Mouse (Mus musculus) heart, embryonic 13.5 days (tissue): ENCODE data around the gene Nup88. TPM values are rescaled to one million over a fixed set of nuclear protein-coding genes. Genes with fewer than 3 reads are reported as not detected.

Source experiments
- ATAC-seq: fragments of 200-750 bp; cut with Nextera tagmentation; 2 replicates; pipeline ENCODE4 v1.8.0; 2017; ENCODE audit warnings: moderate TSS enrichment; ENCODE audit not compliant: insufficient number of reproducible peaks, low FRiP score, low TSS enrichment; ENCODE audit errors: extremely low read depth
- H3K27ac ChIP-seq: fragments of 300-500 bp; sonication (generic); replicated peaks from 2 replicates; pipeline ENCODE4 v1.5.1; 2015; ENCODE audit warnings: moderate library complexity, mild to moderate bottlenecking, inconsistent platforms
- H3K27me3 ChIP-seq: fragments of 300-500 bp; sonication (generic); replicated peaks from 2 replicates; pipeline ENCODE4 v1.6.1; 2015; ENCODE audit warnings: mild to moderate bottlenecking, inconsistent platforms
- H3K36me3 ChIP-seq: fragments of 300-500 bp; sonication (generic); 2 replicates; pipeline ENCODE4 v1.6.1; 2015; ENCODE audit warnings: mild to moderate bottlenecking, inconsistent platforms
- H3K4me1 ChIP-seq: fragments of 300-500 bp; sonication (generic); 2 replicates; pipeline ENCODE4 v1.6.1; 2015; ENCODE audit warnings: inconsistent platforms
- H3K4me2 ChIP-seq: fragments of 300-500 bp; sonication (generic); 2 replicates; pipeline ENCODE4 v1.6.1; 2015; ENCODE audit warnings: inconsistent platforms, mild to moderate bottlenecking, moderate library complexity
- H3K4me3 ChIP-seq: fragments of 300-500 bp; sonication (generic); 2 replicates; pipeline ENCODE4 v1.5.1; 2015; ENCODE audit warnings: moderate library complexity, mild to moderate bottlenecking, inconsistent platforms
- H3K9ac ChIP-seq: fragments of 300-500 bp; sonication (generic); 2 replicates; pipeline ENCODE4 v1.6.1; 2015; ENCODE audit warnings: inconsistent platforms, mild to moderate bottlenecking, moderate library complexity
- H3K9me3 ChIP-seq: fragments of 300-500 bp; sonication (generic); 2 replicates; pipeline ENCODE4 v1.6.1; 2016; ENCODE audit warnings: inconsistent platforms
- WGBS: fragments of 180-500 bp; shearing (Covaris S2); methylation state at CpG from one replicate; pipeline ENCODE4 v1.1.7; 2015; ENCODE audit warnings: mixed read lengths; 5-methylcytosine and 5-hydroxymethylcytosine counted together
- polyA plus RNA-seq: library from polyadenylated mRNA; unstranded; fragments of >200 nt; fragmentation: Nextera tagmentation; extraction: Ambion mirVana; gene quantifications from 2 replicates; pipeline ENCODE4 v1.2.1, GENCODE M21; 2015

Nup88 gene
- polyA plus RNA-seq, 1 experiment from 2014 or later: 101 TPM

DNA sequence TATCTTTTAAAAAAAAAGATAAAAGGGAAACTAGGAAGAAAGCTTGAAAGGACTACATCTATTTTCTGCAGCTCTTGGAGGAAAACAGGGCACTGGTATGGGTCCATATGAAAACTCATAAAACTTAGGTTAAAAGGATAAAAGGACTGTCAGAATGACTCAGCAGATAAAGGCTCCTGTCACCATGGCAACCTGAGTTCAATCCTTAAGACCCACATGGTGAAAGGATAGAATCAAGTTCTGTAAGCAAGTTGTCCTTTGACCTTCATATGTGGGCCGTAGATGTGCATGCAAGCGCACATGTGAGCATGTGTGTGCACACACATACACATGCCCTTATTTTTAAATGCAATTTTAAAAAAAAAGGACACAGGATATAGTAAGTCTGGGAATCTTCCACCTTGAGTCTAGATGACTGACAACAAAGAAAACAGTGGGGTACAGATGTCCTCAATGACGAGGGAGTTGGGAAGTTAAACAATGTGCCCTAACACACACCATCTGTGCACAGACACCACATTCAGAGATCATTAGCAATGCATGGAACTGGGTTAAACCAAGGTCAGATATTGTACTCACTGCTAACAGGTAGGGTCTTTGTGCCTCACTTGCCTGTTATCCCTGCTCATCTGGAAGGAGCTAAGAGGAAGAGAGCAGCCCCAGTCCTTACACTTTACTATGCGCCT, 5.4 kb downstream of the Nup88 start:
- 88% methylated on average over 4 of the region's 4 CpGs for WGBS
- no peaks in the 10 kb centered on the region for H3K9me3 ChIP-seq
- H3K36me3 ChIP-seq: peaks cover 78% of the 10 kb centered on the region
- no peaks in the 10 kb centered on the region for H3K27me3 ChIP-seq
- H3K4me2 ChIP-seq: no peak overlapping the region
- peaks cover 13% of the 10 kb centered on the region for H3K4me1 ChIP-seq
- no peak overlapping the region for H3K9ac ChIP-seq
- no peak for ATAC-seq
- H3K27ac ChIP-seq: no peak overlapping the region
- H3K4me3 ChIP-seq: no peak overlapping the region

DNA sequence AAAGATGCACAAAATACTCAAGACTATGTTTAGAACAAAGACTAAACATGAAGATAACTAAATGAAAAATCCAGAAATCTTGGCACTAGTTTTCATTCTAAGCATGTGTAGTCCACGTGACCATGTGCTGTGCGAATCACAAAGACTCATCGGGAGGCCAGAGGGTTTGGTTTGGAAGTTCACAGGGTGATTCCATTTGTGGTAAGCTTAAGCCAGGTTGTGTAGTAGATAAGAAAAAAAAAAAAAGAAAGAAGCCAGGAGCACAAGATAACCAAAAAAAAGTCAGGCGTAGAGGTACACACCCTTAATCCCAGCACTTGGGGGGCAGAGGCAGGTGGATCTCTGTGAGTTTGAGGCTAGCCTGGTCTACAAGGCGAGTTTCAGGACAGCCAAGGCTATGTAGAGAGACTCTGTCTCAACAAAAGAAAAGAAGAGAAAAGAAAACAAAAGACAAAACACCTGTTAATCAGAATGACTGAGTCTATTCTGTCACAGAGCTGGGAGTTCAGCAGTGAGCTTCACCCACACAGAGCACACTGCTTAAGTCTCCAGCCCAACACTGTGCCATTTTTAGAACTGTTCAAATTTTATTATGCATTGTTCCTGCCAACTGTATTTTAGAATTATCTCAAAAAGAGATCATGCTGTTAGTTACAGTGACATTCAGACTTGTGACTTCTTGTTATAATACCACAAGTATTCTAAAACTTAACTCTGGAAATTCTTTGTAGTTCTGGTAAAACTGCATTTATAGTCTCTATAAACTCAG, 8.8 kb downstream of the Nup88 start:
- no peak for ATAC-seq

GRCm38 (mm10) chr11:70954711-70955110, 15.1 kb downstream of the Nup88 start:
- H3K27me3 ChIP-seq: no peaks in the 10 kb centered on the region
- 90% methylated on average over 4 of the region's 4 CpGs for WGBS
- no peak overlapping the region for H3K27ac ChIP-seq
- no peaks in the 10 kb centered on the region for H3K9me3 ChIP-seq
- H3K9ac ChIP-seq: no peak overlapping the region
- no peak overlapping the region for H3K4me3 ChIP-seq
- H3K36me3 ChIP-seq: peaks cover 97% of the 10 kb centered on the region
- no peaks in the 10 kb centered on the region for H3K4me1 ChIP-seq
- H3K4me2 ChIP-seq: no peak overlapping the region
- no peak for ATAC-seq

More for the DNA sequence above, 8.8 kb downstream of the Nup88 start:
- Histone ChIP-seq H3K36me3 (peaks cover 97% of the 10 kb centered on the region), H3K4me2 (no peak overlapping the region), H3K4me3 (no peak overlapping the region), H3K9me3 (no peaks in the 10 kb centered on the region), H3K9ac (no peak overlapping the region), H3K27me3 (no peaks in the 10 kb centered on the region), H3K4me1 (no peaks in the 10 kb centered on the region; the same call in 1 of the 2 replicates), H3K27ac (no peak overlapping the region)
- WGBS: 86% methylated on average over 5 of the region's 5 CpGs

- Histone ChIP-seq H3K27me3 (no peaks in the 10 kb centered on the region), H3K4me1 (no peaks in the 10 kb centered on the region), H3K27ac (no peak overlapping the region), H3K4me3 (no peak overlapping the region), H3K4me2 (no peak overlapping the region), H3K9ac (no peak overlapping the region), H3K9me3 (no peaks in the 10 kb centered on the region), H3K36me3 (peaks cover 95% of the 10 kb centered on the region)
- no peak for ATAC-seq
- 89% methylated on average over 4 of the region's 4 CpGs for WGBS
Measured at GRCm38 (mm10) chr11:70944935-70945817, 24.6 kb downstream of the Nup88 start.

GRCm38 (mm10) chr11:70943651-70944050, 26.1 kb downstream of the Nup88 start:
- Histone ChIP-seq H3K36me3 (peaks cover 95% of the 10 kb centered on the region), H3K4me3 (no peak overlapping the region), H3K4me1 (no peaks in the 10 kb centered on the region), H3K27ac (no peak overlapping the region), H3K9ac (no peak overlapping the region), H3K4me2 (no peak overlapping the region), H3K9me3 (no peaks in the 10 kb centered on the region), H3K27me3 (no peaks in the 10 kb centered on the region)
- WGBS: 88% methylated on average over 7 of the region's 7 CpGs
- ATAC-seq: no peak

GRCm38 (mm10) chr11:70942596-70942995, 27.2 kb downstream of the Nup88 start:
- Histone ChIP-seq H3K36me3 (peaks cover 95% of the 10 kb centered on the region), H3K4me2 (no peak overlapping the region), H3K27ac (no peak overlapping the region), H3K4me1 (no peaks in the 10 kb centered on the region), H3K9ac (no peak overlapping the region), H3K4me3 (no peak overlapping the region), H3K27me3 (no peaks in the 10 kb centered on the region), H3K9me3 (no peaks in the 10 kb centered on the region)
- WGBS: 77% methylated on average over 1 of the region's 1 CpGs
- ATAC-seq: no peak

DNA sequence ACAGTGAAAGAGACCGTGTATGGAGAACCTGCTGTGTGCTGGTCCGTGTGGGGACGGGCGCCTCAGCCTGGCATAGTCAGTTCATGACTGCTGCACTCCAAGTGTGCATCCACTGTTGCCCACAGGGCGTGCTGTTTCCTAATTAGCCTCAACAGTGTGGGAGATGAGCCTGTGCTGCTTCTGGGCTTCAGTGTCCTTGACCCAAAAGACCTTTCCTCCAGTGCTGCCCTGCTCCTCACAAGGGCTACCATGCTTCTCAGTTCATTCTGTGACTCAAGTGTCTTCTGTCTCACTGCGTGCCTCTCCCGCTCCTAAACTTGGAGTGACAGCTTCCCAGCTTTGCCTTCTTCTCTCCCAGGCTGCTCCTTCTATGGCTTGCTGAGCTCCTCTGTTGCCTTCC, 34.5 kb downstream of the Nup88 start:
- Histone ChIP-seq H3K27ac (no peak overlapping the region), H3K4me1 (no peaks in the 10 kb centered on the region), H3K27me3 (no peaks in the 10 kb centered on the region), H3K4me2 (no peak overlapping the region), H3K36me3 (peaks cover 89% of the 10 kb centered on the region), H3K4me3 (no peak overlapping the region), H3K9me3 (no peaks in the 10 kb centered on the region), H3K9ac (no peak overlapping the region)
- 89% methylated on average over 7 of the region's 7 CpGs for WGBS
- ATAC-seq: no peak

DNA sequence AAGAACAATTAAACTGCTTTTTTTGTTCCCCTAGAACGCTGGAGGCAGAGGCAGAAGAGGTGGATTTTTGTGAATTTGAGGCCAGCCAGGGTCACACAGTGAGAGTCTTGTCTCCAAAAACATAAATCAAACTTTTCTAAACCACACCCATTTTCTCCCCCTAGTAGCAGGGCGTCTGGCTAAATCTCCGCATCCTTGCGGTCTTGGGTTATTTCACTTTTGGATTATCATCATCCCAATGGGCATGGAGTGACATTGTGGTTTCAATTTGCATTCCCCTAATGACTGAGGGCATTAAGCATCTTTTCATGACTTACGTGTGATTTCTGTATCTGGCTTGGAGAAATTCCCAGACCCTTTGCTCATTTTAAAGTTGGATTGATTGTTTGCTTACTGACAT, 38.3 kb downstream of the Nup88 start:
- Histone ChIP-seq H3K36me3 (peaks cover 81% of the 10 kb centered on the region), H3K9me3 (no peaks in the 10 kb centered on the region), H3K27me3 (no peaks in the 10 kb centered on the region), H3K9ac (no peak overlapping the region), H3K4me1 (no peaks in the 10 kb centered on the region), H3K4me3 (no peak overlapping the region), H3K4me2 (no peak overlapping the region), H3K27ac (no peak overlapping the region)
- no peak for ATAC-seq
- WGBS: 89% methylated on average over 5 of the region's 5 CpGs

GRCm38 (mm10) chr11:70919524-70919923, 50.2 kb downstream of the Nup88 start:
- H3K4me1 ChIP-seq: no peaks in the 10 kb centered on the region
- H3K27me3 ChIP-seq: no peaks in the 10 kb centered on the region
- no peak overlapping the region for H3K9ac ChIP-seq
- no peak overlapping the region for H3K4me2 ChIP-seq
- no peak overlapping the region for H3K4me3 ChIP-seq
- no peaks in the 10 kb centered on the region for H3K9me3 ChIP-seq
- no peak overlapping the region for H3K27ac ChIP-seq
- no peak for ATAC-seq
- 86% methylated on average over 4 of the region's 4 CpGs for WGBS
- peaks cover 82% of the 10 kb centered on the region for H3K36me3 ChIP-seq

GRCm38 (mm10) chr11:70917896-70918295, 51.9 kb downstream of the Nup88 start:
- no peak overlapping the region for H3K4me3 ChIP-seq
- H3K27me3 ChIP-seq: no peaks in the 10 kb centered on the region
- H3K4me2 ChIP-seq: no peak overlapping the region
- no peak for ATAC-seq
- no peak overlapping the region for H3K9ac ChIP-seq
- H3K36me3 ChIP-seq: peaks cover 76% of the 10 kb centered on the region
- 80% methylated on average over 2 of the region's 2 CpGs for WGBS
- H3K4me1 ChIP-seq: no peaks in the 10 kb centered on the region
- no peaks in the 10 kb centered on the region for H3K9me3 ChIP-seq
- H3K27ac ChIP-seq: no peak overlapping the region

GRCm38 (mm10) chr11:70911920-70912319, 57.9 kb downstream of the Nup88 start:
- H3K27me3 ChIP-seq: no peaks in the 10 kb centered on the region
- no peak overlapping the region for H3K27ac ChIP-seq
- peaks cover 74% of the 10 kb centered on the region for H3K36me3 ChIP-seq
- no peak overlapping the region for H3K4me2 ChIP-seq
- no peak for ATAC-seq
- no peaks in the 10 kb centered on the region for H3K9me3 ChIP-seq
- no peak overlapping the region for H3K9ac ChIP-seq
- 90% methylated on average over 1 of the region's 1 CpGs for WGBS
- H3K4me3 ChIP-seq: no peak overlapping the region
- no peaks in the 10 kb centered on the region for H3K4me1 ChIP-seq
